Mouse (Mus musculus) granulocyte monocyte progenitor cell, adult 5-6 weeks (primary cell): Measurements from ENCODE around the gene Gm10553. TPM values are rescaled to one million over a fixed set of nuclear protein-coding genes. Genes with fewer than 3 reads are reported as not detected.
"Not testable (repeated sequence)": the region's sequence is repeated elsewhere in the genome, so short reads cannot be mapped to it uniquely, and the experiment has no call there.

Experiments used
- ATAC-seq: replicated peaks from 2 replicates; pipeline ENCODE4 v1.8.0; 2016; ENCODE audit warnings: mild to moderate bottlenecking, moderate TSS enrichment, inconsistent platforms; ENCODE audit not compliant: poor library complexity, severe bottlenecking
- total RNA-seq, 2 experiments: library from RNA; stranded (forward) in 1 of 2; stranded (reverse) in 1 of 2; fragments of 200-712, 200-1000 nt in 1 of 2; fragments of >200 nt in 1 of 2; fragmentation: Nextera tagmentation in 1 of 2; gene quantifications; 2 replicates each; pipeline ENCODE4 v1.2.3; 2014 to 2017

Gene Gm10553
- total RNA-seq (2014; fragmentation: Nextera tagmentation) = not detected in 2 replicates
- total RNA-seq (2017) = not detected in 2 replicates

DNA sequence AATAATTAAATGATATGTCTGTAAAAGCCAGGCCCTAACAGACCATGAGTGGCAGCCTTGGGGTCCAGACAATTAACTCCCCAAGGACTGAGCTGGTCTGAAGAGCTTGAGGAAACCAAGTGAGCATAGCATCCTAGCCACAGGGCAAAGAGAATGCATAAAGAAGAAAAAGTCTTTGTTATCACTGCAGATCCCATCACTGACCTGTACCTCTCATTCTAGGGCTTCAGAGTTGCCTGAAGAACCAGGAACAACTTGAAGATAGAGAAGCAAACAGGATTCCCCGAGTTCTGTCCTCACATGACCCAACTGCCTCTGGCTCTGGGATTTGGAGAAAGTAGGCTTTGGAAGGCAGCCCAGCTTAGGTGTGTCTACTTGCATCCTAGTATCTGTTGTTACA lies at the start of gene Gm10553:
Gene Gm10553, plus strand, starts transcription at position 301 of the 400 bp plus-strand sequence.
- ATAC-seq = not testable (repeated sequence)

GRCm38 (mm10) chr1:85071690-85072089 lies 28.3 kb upstream of the Gm10553 start:
- not testable (repeated sequence) for ATAC-seq

DNA sequence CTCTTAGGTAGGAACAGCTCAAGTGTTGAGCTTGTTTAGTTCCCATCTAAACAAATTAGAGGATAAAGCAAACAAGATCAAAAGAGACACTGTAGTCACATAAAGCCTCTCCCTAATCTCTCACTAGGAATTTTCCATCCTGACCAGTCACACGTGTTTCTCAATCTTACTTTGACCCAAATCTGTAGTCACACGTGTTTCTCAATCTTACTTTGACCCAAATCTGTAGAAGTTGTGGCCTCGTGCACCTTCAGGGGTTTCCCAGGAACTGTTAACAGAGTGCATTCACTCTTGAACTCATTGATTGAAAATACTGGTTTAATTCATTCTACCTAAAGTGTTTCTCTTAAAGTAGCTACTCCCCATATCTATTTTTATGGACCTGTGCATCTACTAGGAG lies 26.9 kb upstream of the Gm10553 start:
- not testable (repeated sequence) for ATAC-seq

DNA sequence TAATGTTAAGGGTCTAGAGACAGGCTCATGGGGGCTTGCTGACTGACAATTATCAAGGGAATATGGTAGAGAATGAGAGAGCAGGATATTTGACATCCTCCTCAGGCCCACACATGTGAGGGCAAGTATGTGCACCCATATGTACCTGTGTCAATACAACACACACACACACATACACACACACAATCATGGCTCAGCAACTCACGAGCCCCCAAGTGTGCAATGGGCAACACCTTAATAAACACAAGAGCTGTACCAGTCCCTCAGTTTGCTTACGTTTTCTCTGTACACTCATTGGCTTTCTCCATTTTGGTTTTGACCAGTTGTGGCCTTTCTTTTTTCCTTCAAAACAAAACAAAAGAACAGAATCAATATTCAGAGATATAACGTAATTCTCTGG lies 15.2 kb upstream of the Gm10553 start:
- not testable (repeated sequence) for ATAC-seq

GRCm38 (mm10) chr1:85086211-85086610 lies 13.8 kb upstream of the Gm10553 start:
- not testable (repeated sequence) for ATAC-seq

DNA sequence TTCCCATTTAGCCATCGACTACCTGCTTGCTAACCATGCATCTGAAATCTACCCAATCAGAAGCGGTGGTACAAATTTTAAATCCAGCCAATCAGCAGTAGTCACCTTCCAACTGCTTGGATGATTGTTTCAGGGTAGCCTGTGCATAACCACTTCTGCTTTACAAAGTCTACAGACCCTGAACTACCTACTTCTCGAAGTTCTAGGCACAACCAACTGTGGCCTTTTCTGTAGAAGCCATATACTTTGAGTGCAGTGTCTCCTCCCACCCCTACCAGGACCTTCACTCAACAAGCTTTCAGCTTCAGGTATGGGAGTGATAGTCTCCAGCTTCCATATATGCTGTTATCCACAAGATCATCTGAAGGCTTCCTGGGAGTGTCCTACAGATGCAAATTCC lies 7.8 kb upstream of the Gm10553 start:
- not testable (repeated sequence) for ATAC-seq

- not testable (repeated sequence) for ATAC-seq
Observed at GRCm38 (mm10) chr1:85093011-85093572, 6.9 kb upstream of the Gm10553 start.

- ATAC-seq = not testable (repeated sequence)
Observed at GRCm38 (mm10) chr1:85099081-85099480, 883 bp upstream of the Gm10553 start.

GRCm38 (mm10) chr1:85101754-85102153 lies 1.8 kb downstream of the Gm10553 start:
- ATAC-seq = not testable (repeated sequence)

DNA sequence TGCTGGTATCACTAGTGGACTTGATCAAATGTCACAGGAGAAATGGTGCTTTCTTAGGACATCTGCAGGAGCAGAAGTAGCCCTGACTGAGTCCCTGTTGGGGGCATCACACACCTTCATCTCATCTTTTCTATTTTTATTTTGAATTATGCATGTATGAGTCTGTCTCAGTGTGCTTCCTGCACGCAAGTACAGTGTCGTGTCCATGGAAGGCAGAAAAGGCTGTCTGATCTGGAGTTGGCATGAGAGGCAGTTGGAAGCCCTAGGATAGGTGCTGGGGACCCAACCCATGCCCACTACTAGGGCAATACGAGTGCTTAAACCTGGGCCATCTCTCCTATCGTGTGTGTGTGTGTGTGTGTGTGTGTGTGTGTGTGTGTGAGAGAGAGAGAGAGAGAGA lies 5.4 kb downstream of the Gm10553 start:
- not testable (repeated sequence) for ATAC-seq

DNA sequence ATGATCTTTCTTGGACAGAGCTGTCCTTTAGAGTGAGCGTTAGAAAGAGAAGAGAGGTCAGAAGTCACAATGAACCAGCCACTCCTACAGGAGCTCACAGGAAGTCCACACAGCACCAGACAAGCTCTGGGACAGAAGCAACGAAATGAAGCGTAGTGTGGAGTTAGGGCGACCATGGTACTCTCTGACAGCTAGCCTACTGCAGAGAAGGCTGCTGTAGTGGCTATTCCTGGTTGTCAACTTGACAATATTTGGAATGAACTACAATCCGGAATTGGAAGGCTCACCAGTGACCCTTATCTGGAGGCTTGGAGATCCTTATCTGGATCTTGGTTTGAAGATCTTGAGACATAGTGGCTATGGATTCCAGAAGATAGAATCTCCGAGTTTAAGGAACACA lies 6.0 kb downstream of the Gm10553 start:
- not testable (repeated sequence) for ATAC-seq

DNA sequence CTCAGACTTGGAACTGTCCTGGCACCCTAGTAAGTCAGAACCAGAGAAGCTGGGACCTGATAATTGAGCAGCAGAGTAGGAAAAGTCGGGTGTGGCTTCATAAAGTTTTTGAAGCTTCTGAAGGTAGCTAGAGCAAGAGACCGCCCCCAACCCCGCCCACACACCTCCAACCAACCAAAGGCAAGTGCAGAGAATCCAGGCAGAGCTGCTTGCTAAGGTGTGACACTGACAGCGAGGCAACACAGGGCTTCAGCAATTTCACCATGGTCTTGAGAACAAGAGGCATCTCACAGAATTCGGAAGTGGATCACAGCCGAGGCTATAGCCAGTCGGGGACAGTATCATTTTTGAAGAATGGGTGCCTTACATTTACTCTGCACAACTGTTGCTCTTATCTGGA lies 9.8 kb downstream of the Gm10553 start, which contains the start of gene A530032D15Rik:
Gene A530032D15Rik, minus strand, starts transcription at position 101 of the 400 bp plus-strand sequence.
- not testable (repeated sequence) for ATAC-seq

DNA sequence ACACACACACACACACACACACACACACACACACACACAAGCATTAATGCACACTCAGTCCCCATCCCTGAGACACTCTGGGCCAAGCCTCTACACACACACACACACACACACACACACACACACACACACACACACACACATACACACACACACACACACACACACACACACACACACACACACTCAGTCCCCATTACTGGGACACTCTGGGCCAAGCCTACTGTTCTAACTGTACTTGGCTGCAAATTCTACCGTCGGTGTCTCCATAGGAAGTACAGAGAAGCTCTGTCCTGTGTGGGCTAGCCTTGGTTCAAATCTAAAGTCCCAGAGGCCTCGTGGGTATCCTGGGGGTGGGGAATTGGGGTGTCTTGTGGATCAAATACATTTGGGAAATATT lies 10.9 kb downstream of the Gm10553 start:
- not testable (repeated sequence) for ATAC-seq

GRCm38 (mm10) chr1:85111572-85111971 lies 11.6 kb downstream of the Gm10553 start:
- not testable (repeated sequence) for ATAC-seq

DNA sequence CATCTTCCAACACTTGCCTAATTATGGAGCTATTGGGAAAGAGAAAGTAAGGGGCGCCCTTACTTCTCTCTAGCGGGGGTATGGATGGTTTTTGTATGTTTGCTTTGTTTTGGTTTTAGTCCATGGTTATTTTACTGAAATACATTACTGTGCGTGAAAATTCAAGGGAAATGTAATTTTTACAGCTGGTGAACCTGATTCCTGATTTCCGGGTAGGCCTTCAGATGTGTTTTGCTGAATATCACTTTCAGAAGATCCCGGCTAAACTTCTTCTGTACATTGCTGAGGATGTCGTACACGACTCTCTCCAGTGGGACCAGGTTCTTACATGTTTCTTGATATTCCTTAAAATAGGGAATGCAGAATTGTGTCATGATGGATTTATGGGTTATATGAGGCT lies 12.3 kb downstream of the Gm10553 start:
- not testable (repeated sequence) for ATAC-seq

DNA sequence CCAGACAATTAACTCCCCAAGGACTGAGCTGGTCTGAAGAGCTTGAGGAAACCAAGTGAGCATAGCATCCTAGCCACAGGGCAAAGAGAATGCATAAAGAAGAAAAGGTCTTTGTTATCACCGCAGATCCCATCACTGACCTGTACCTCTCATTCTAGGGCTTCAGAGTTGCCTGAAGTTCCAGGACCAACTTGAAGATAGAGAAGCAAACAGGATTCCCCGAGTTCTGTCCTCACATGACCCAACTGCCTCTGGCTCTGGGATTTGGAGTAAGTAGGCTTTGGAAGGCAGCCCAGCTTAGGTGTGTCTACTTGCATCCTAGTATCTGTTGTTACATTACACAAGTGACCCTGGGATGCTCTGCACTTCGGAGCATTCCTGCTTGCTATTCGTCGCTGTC lies 12.9 kb downstream of the Gm10553 start:
- not testable (repeated sequence) for ATAC-seq

- not testable (repeated sequence) for ATAC-seq
Observed at GRCm38 (mm10) chr1:85114078-85114477, 14.1 kb downstream of the Gm10553 start.

GRCm38 (mm10) chr1:85114666-85115402 lies 14.9 kb downstream of the Gm10553 start:
- not testable (repeated sequence) for ATAC-seq

GRCm38 (mm10) chr1:85117537-85117936 lies 17.6 kb downstream of the Gm10553 start:
- not testable (repeated sequence) for ATAC-seq

DNA sequence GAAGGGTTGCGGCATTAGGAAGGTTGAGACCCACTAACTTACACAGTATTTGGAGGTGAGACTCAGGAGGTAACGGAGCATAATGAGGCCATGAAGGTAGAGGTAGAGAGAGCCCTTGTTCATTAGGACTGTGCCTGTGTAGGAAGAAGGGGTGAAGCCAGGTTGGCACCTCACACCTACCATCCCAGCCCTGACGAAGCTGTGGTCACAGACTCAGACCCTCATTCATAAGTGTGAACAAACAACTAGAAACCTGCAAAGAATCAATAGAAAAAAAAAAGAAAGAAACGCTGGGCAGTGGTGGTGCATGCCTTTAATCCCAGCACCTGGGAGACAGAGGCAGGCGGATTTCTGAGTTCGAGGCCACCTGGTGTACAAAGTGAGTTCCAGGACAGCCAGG lies 18.4 kb downstream of the Gm10553 start:
- ATAC-seq = not testable (repeated sequence)

DNA sequence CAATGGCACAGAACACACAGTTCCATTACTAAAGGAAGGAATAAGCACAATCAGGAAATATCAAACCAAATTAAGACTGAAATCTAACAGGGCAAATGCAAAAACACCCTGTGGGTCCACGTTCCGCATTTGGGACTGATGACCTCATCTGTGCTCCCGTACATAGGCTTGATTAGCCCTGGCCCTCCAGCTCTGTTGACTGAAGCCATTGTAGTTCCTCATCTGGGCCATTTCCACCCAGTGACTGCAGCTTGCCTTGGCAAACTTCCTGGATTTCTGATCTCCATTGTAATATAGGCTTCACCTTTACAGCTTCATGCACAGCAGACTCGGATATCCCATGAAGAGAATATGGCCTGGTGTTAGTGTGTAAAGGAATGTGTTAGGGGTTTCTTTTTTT lies 21.9 kb downstream of the Gm10553 start:
- not testable (repeated sequence) for ATAC-seq
